Mouse (Mus musculus) kidney, adult 8-10 months (tissue): ENCODE measurements around the gene Khnyn.

Experiments
- DNase-seq, 2 experiments: peaks; one replicate each; pipeline ENCODE4 v3.0.0; 2022

The Khnyn gene

GRCm38 (mm10) chr14:55884713-55885113 lies at the start of gene Khnyn:
Gene Khnyn (plus strand): TSS chr14:55884947.
- peak; percentile 94 to 95 for DNase-seq

- DNase-seq, result no peak
Measured at GRCm38 (mm10) chr14:55838312-55838711, 46.4 kb upstream of the Khnyn start.

GRCm38 (mm10) chr14:55838740-55839139 lies 46.0 kb upstream of the Khnyn start:
- no peak for DNase-seq

- DNase-seq, result no peak
Measured at GRCm38 (mm10) chr14:55840853-55841366, 43.8 kb upstream of the Khnyn start.

- no peak for DNase-seq
Measured at GRCm38 (mm10) chr14:55842794-55843193, 42.0 kb upstream of the Khnyn start.

- DNase-seq, result peak in 1 of 2 experiments; percentile 32
Measured at GRCm38 (mm10) chr14:55845506-55846294, 39.0 kb upstream of the Khnyn start.

GRCm38 (mm10) chr14:55850885-55851284 lies 33.9 kb upstream of the Khnyn start:
- no peak for DNase-seq

GRCm38 (mm10) chr14:55852646-55853551 lies 31.8 kb upstream of the Khnyn start:
- no peak for DNase-seq

GRCm38 (mm10) chr14:55853621-55854285 lies 31.0 kb upstream of the Khnyn start, which contains the start of gene Nynrin:
Gene Nynrin (plus strand): TSS chr14:55854010.
- DNase-seq, result peak; percentile 28 to 35

GRCm38 (mm10) chr14:55854406-55855100 lies 30.2 kb upstream of the Khnyn start:
- no peak for DNase-seq

GRCm38 (mm10) chr14:55855101-55855561 lies 29.6 kb upstream of the Khnyn start:
- peak; percentile 21 to 25 for DNase-seq

GRCm38 (mm10) chr14:55857588-55857987 lies 27.2 kb upstream of the Khnyn start:
- DNase-seq, result no peak

- no peak for DNase-seq
Measured at GRCm38 (mm10) chr14:55862186-55862585, 22.6 kb upstream of the Khnyn start.

- no peak for DNase-seq
Measured at GRCm38 (mm10) chr14:55862970-55863369, 21.8 kb upstream of the Khnyn start.

- DNase-seq, result peak; percentile 70 to 83
Measured at GRCm38 (mm10) chr14:55863773-55864172, 21.0 kb upstream of the Khnyn start.

- DNase-seq, result peak in 1 of 2 experiments; percentile 67
Measured at GRCm38 (mm10) chr14:55866962-55867361, 17.8 kb upstream of the Khnyn start.

GRCm38 (mm10) chr14:55868230-55869026 lies 16.3 kb upstream of the Khnyn start:
- DNase-seq, result no peak

GRCm38 (mm10) chr14:55869538-55869937 lies 15.2 kb upstream of the Khnyn start:
- no peak for DNase-seq

- no peak for DNase-seq
Measured at GRCm38 (mm10) chr14:55872039-55872438, 12.7 kb upstream of the Khnyn start.

- DNase-seq, result no peak
Measured at GRCm38 (mm10) chr14:55872551-55872950, 12.2 kb upstream of the Khnyn start.

GRCm38 (mm10) chr14:55873242-55873713 lies 11.5 kb upstream of the Khnyn start:
- DNase-seq, result no peak
